Mouse (Mus musculus): ENCODE data around the gene Zfp106.

Zfp106 gene

GRCm38 (mm10) chr2:120476277-120477087 is 87.2 kb downstream of the Zfp106 start:
- no peak for DNase-seq (ENCODE audit: extremely low read depth, low read depth)

- no peak for DNase-seq (ENCODE audit: extremely low read depth, low read depth)
Observed at GRCm38 (mm10) chr2:120470856-120471255, 92.8 kb downstream of the Zfp106 start.

GRCm38 (mm10) chr2:120469715-120470114 is 93.9 kb downstream of the Zfp106 start:
- DNase-seq (ENCODE audit: extremely low read depth, low read depth), result no peak

- DNase-seq (ENCODE audit: extremely low read depth, low read depth), result no peak
Observed at GRCm38 (mm10) chr2:120469220-120469619, 94.4 kb downstream of the Zfp106 start.

- DNase-seq (ENCODE audit: extremely low read depth, low read depth), result no peak
Observed at GRCm38 (mm10) chr2:120468011-120468410, 95.6 kb downstream of the Zfp106 start.

- no peak for DNase-seq (ENCODE audit: extremely low read depth, low read depth)
Observed at GRCm38 (mm10) chr2:120465397-120465785, 98.3 kb downstream of the Zfp106 start.

GRCm38 (mm10) chr2:120464732-120465396 is 98.8 kb downstream of the Zfp106 start:
- no peak for DNase-seq (ENCODE audit: extremely low read depth, low read depth)

GRCm38 (mm10) chr2:120464091-120464490 is 99.6 kb downstream of the Zfp106 start:
- no peak for DNase-seq (ENCODE audit: extremely low read depth, low read depth)

GRCm38 (mm10) chr2:120463328-120463727 is 100.3 kb downstream of the Zfp106 start:
- no peak for DNase-seq (ENCODE audit: extremely low read depth, low read depth)

- no peak for DNase-seq (ENCODE audit: extremely low read depth, low read depth)
Observed at GRCm38 (mm10) chr2:120460216-120460615, 103.4 kb downstream of the Zfp106 start.
